Mouse (Mus musculus) ES-E14 (cell line): ENCODE measurements around the gene Fam19a5. TPM values are rescaled to one million over a fixed set of nuclear protein-coding genes. Genes with fewer than 3 reads are reported as not detected.

Source experiments
- DNase-seq: peaks from one replicate; pipeline ENCODE4 v3.0.0-alpha.2; 2013; ENCODE audit warnings: low read depth, low spot score
- H3K27ac ChIP-seq: 2 replicates; pipeline ENCODE4 v1.5.1; 2012; ENCODE audit warnings: low read depth, mild to moderate bottlenecking, low read length, moderate library complexity, mixed read lengths; ENCODE audit not compliant: poor library complexity, insufficient read depth, severe bottlenecking
- H3K36me3 ChIP-seq: 2 replicates; pipeline ENCODE4 v1.6.1; 2012; ENCODE audit warnings: mild to moderate bottlenecking, low read length, moderate library complexity, mixed read lengths; ENCODE audit not compliant: control insufficient read depth, poor library complexity, insufficient read depth, severe bottlenecking
- H3K4me1 ChIP-seq, 2 experiments: fragments of 150-350 bp in 1 of 2; sonication (generic) in 1 of 2; 2 replicates each; pipeline ENCODE4 v1.6.1; 2012; ENCODE audit warnings: low read length in 2 of 2, mild to moderate bottlenecking in 1 of 2, mixed read lengths in 1 of 2; ENCODE audit not compliant: control insufficient read depth in 2 of 2, insufficient read depth in 2 of 2, poor library complexity in 1 of 2
- H3K4me3 ChIP-seq, 2 experiments: fragments of 150-350 bp in 1 of 2; sonication (generic) in 1 of 2; 2 replicates each; pipeline ENCODE4 v1.5.1; 2012; ENCODE audit warnings: low read length in 2 of 2, low read depth in 1 of 2, mild to moderate bottlenecking in 1 of 2, mixed read lengths in 1 of 2; ENCODE audit not compliant: insufficient read depth in 1 of 2, poor library complexity in 1 of 2, severe bottlenecking in 1 of 2
- H3K9ac ChIP-seq: 2 replicates; pipeline ENCODE4 v1.6.1; 2012; ENCODE audit warnings: low read depth, mild to moderate bottlenecking, low read length, mixed read lengths; ENCODE audit not compliant: poor library complexity, insufficient read depth, severe bottlenecking
- H3K9me3 ChIP-seq: fragments of 150-350 bp; sonication (generic); 2 replicates; pipeline ENCODE4 v1.6.1; 2012; ENCODE audit warnings: low read depth, mild to moderate bottlenecking, low read length; ENCODE audit not compliant: control insufficient read depth, insufficient read depth
- CHD2 ChIP-seq: IDR thresholded peaks from 2 replicates; pipeline ENCODE4 v1.6.1; 2014; ENCODE audit warnings: mild to moderate bottlenecking, low read depth, low read length, inconsistent platforms
- HCFC1 ChIP-seq: IDR thresholded peaks from 2 replicates; pipeline ENCODE4 v1.6.1; 2012; ENCODE audit warnings: low read length, inconsistent platforms, borderline replicate concordance; ENCODE audit not compliant: insufficient read depth
- MAFK ChIP-seq: IDR thresholded peaks from 2 replicates; pipeline ENCODE4 v1.6.1; 2014; ENCODE audit warnings: mild to moderate bottlenecking, low read depth, low read length, inconsistent platforms; ENCODE audit not compliant: insufficient read depth
- ZC3H11A ChIP-seq: IDR thresholded peaks from 2 replicates; pipeline ENCODE4 v1.6.1; 2012; ENCODE audit warnings: low read depth, mild to moderate bottlenecking, inconsistent platforms, low read length, borderline replicate concordance
- ZNF384 ChIP-seq: IDR thresholded peaks from 2 replicates; pipeline ENCODE4 v1.6.1; 2012; ENCODE audit warnings: low read depth, low read length, inconsistent platforms
- in situ Hi-C, 2 experiments: fragments of 600-800 bp; cut with MboI; formaldehyde crosslinking; loops; one replicate each; pipeline ENCODE4 v1.15.1; 2025; ENCODE audit warnings: low sequenced_read_pairs in 2 of 2, inconsistent platforms in 1 of 2; ENCODE audit not compliant: unreplicated experiment in 2 of 2
- total RNA-seq: library from RNA; depleted of rRNA; stranded (reverse); fragments of 300-350 nt; gene quantifications from 2 replicates; pipeline ENCODE4 v1.2.3, GENCODE M21; 2012

The Fam19a5 gene
- total RNA-seq, 1 experiment = 4.6 TPM

DNA sequence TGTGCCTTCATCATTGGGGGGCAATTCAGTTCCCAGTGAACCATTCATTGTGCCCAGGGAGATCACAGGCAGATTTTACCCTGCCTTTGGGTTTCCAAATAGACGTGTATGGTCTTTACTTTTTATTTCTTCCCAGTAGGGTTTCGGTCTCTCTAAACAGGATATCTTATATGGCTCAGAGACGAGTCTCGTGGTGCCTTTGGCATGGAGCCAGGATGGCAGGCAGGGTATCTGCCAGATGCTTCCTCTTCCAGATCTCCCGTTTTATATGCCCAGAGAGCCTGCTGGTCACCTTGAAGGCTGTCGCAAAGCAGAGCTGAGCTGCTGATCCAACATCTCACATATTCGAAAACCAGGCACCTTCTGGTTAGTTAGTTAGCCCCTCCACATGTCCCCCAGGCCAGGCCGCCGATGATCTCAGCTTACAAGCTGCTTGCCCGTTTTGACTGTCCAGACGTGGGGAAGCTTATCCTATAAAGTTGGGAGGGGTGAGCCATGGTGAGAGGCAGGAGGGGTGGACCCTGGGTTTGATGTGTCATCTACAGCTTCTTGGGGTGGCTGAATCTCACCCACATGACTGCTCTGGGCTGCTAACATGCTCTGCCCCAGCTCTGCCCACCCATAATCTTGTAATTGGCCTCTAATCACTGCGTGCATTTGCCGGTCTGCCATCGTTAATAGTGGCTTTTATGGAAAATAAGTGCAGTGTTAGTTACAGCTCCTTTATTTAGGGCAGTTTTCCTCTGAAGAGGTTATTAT, 154.6 kb downstream of the Fam19a5 start:
- no peaks in the 10 kb centered on the region for H3K9me3 ChIP-seq

GRCm38 (mm10) chr15:87702821-87703220, 158.7 kb downstream of the Fam19a5 start:
- H3K36me3 ChIP-seq = no peaks in the 10 kb centered on the region
- no peak overlapping the region for H3K4me3 ChIP-seq
- no peak for TF ChIP-seq HCFC1
- TF ChIP-seq ZC3H11A = no peak
- TF ChIP-seq MAFK = no peak
- no peak for TF ChIP-seq CHD2
- no peak for TF ChIP-seq ZNF384
- in situ Hi-C loops = no loop called here
- H3K9me3 ChIP-seq = no peaks in the 10 kb centered on the region
- no peak for DNase-seq
- no peaks in the 10 kb centered on the region for H3K4me1 ChIP-seq
- no peak overlapping the region for H3K27ac ChIP-seq
- no peak overlapping the region for H3K9ac ChIP-seq

More for the DNA sequence above, 154.6 kb downstream of the Fam19a5 start:
- no peak for DNase-seq
- Histone ChIP-seq H3K27ac (no peak overlapping the region), H3K4me3 (no peak overlapping the region), H3K36me3 (no peaks in the 10 kb centered on the region), H3K9ac (no peak overlapping the region), H3K4me1 (no peaks in the 10 kb centered on the region)
- TF ChIP-seq MAFK (no peak), ZNF384 (no peak), CHD2 (no peak), HCFC1 (no peak), ZC3H11A (no peak)
- in situ Hi-C loops = no loop called here

GRCm38 (mm10) chr15:87703334-87703733, 159.2 kb downstream of the Fam19a5 start:
- in situ Hi-C loops = no loop called here
- no peak for TF ChIP-seq ZNF384
- TF ChIP-seq CHD2 = no peak
- TF ChIP-seq HCFC1 = no peak
- TF ChIP-seq ZC3H11A = no peak
- TF ChIP-seq MAFK = no peak
- no peak overlapping the region for H3K4me3 ChIP-seq
- no peaks in the 10 kb centered on the region for H3K36me3 ChIP-seq
- no peaks in the 10 kb centered on the region for H3K4me1 ChIP-seq
- H3K27ac ChIP-seq = no peak overlapping the region
- H3K9ac ChIP-seq = no peak overlapping the region
- H3K9me3 ChIP-seq = no peaks in the 10 kb centered on the region
- no peak for DNase-seq

DNA sequence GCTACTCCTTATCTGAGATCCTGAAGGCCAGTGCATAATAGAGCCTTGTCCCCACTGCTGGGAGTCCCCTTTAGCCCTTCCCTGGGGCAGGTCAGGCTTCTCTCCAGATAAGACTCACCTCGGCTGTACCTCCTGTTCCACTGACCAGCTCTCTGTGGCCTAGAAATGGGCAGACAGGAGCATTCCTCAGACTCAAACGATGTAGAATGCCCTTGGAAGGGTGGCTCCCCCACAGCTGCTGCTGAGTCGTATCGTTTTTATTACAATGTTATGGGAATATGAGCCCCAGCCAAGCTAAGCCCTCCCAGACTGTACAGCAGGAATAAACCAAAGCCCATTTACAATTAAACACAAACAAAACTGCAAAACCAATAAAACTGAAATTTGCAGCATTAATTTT, 167.7 kb downstream of the Fam19a5 start:
- Histone ChIP-seq H3K4me1 (no peaks in the 10 kb centered on the region), H3K36me3 (no peaks in the 10 kb centered on the region), H3K27ac (no peak overlapping the region), H3K4me3 (no peak overlapping the region), H3K9me3 (no peaks in the 10 kb centered on the region), H3K9ac (no peak overlapping the region)
- in situ Hi-C loops = no loop called here
- TF ChIP-seq MAFK = no peak
- no peak for TF ChIP-seq ZC3H11A
- TF ChIP-seq CHD2 = no peak
- no peak for TF ChIP-seq HCFC1
- no peak for TF ChIP-seq ZNF384
- no peak for DNase-seq
